Mouse (Mus musculus) heart, embryonic 13.5 days (tissue): ENCODE measurements at regions not wholly inside any gene's neighbourhood (a gene's known extent, or its start where the extent isn't known, plus 50 kb on each side); places are given as distances from the start of the nearest gene placed in this dataset.

ENCODE experiments used
- ATAC-seq: fragments of 200-750 bp; cut with Nextera tagmentation; 2 replicates; pipeline ENCODE4 v1.8.0; 2017; ENCODE audit warnings: moderate TSS enrichment; ENCODE audit not compliant: insufficient number of reproducible peaks, low FRiP score, low TSS enrichment; ENCODE audit errors: extremely low read depth
- H3K27ac ChIP-seq: fragments of 300-500 bp; sonication (generic); replicated peaks from 2 replicates; pipeline ENCODE4 v1.5.1; 2015; ENCODE audit warnings: moderate library complexity, mild to moderate bottlenecking, inconsistent platforms
- H3K27me3 ChIP-seq: fragments of 300-500 bp; sonication (generic); replicated peaks from 2 replicates; pipeline ENCODE4 v1.6.1; 2015; ENCODE audit warnings: mild to moderate bottlenecking, inconsistent platforms
- H3K36me3 ChIP-seq: fragments of 300-500 bp; sonication (generic); 2 replicates; pipeline ENCODE4 v1.6.1; 2015; ENCODE audit warnings: mild to moderate bottlenecking, inconsistent platforms
- H3K4me1 ChIP-seq: fragments of 300-500 bp; sonication (generic); 2 replicates; pipeline ENCODE4 v1.6.1; 2015; ENCODE audit warnings: inconsistent platforms
- H3K4me2 ChIP-seq: fragments of 300-500 bp; sonication (generic); 2 replicates; pipeline ENCODE4 v1.6.1; 2015; ENCODE audit warnings: inconsistent platforms, mild to moderate bottlenecking, moderate library complexity
- H3K4me3 ChIP-seq: fragments of 300-500 bp; sonication (generic); 2 replicates; pipeline ENCODE4 v1.5.1; 2015; ENCODE audit warnings: moderate library complexity, mild to moderate bottlenecking, inconsistent platforms
- H3K9ac ChIP-seq: fragments of 300-500 bp; sonication (generic); 2 replicates; pipeline ENCODE4 v1.6.1; 2015; ENCODE audit warnings: inconsistent platforms, mild to moderate bottlenecking, moderate library complexity
- H3K9me3 ChIP-seq: fragments of 300-500 bp; sonication (generic); 2 replicates; pipeline ENCODE4 v1.6.1; 2016; ENCODE audit warnings: inconsistent platforms
- WGBS: fragments of 180-500 bp; shearing (Covaris S2); methylation state at CpG from one replicate; pipeline ENCODE4 v1.1.7; 2015; ENCODE audit warnings: mixed read lengths; 5-methylcytosine and 5-hydroxymethylcytosine counted together

- no peak for ATAC-seq
- no peak overlapping the region for H3K27ac ChIP-seq
- 45% methylated on average over 4 of the region's 4 CpGs for WGBS
Measured at GRCm38 (mm10) chr17:9301101-9301501, 120.8 kb upstream of the Gm17728 start.

GRCm38 (mm10) chr17:9308507-9308906 lies 113.4 kb upstream of the Gm17728 start:
- Histone ChIP-seq H3K27ac (no peak overlapping the region), H3K4me3 (no peak overlapping the region), H3K4me2 (no peak overlapping the region), H3K9ac (no peak overlapping the region), H3K36me3 (no peaks in the 10 kb centered on the region), H3K4me1 (no peaks in the 10 kb centered on the region), H3K9me3 (no peaks in the 10 kb centered on the region), H3K27me3 (no peaks in the 10 kb centered on the region)
- no peak for ATAC-seq
- WGBS = 81% methylated on average over 2 of the region's 2 CpGs

More at GRCm38 (mm10) chr17:9301101-9301501, 120.8 kb upstream of the Gm17728 start:
- H3K9ac ChIP-seq = no peak overlapping the region
- no peaks in the 10 kb centered on the region for H3K4me1 ChIP-seq
- no peaks in the 10 kb centered on the region for H3K27me3 ChIP-seq
- no peaks in the 10 kb centered on the region for H3K36me3 ChIP-seq
- no peak overlapping the region for H3K4me2 ChIP-seq
- H3K9me3 ChIP-seq = no peaks in the 10 kb centered on the region
- H3K4me3 ChIP-seq = no peak overlapping the region

- no peak for ATAC-seq
- 68% methylated on average over 6 of the region's 6 CpGs for WGBS
- Histone ChIP-seq H3K4me1 (no peaks in the 10 kb centered on the region), H3K9ac (no peak overlapping the region), H3K27ac (no peak overlapping the region), H3K4me3 (no peak overlapping the region), H3K9me3 (no peaks in the 10 kb centered on the region), H3K36me3 (no peaks in the 10 kb centered on the region), H3K27me3 (no peaks in the 10 kb centered on the region), H3K4me2 (no peak overlapping the region)
Measured at GRCm38 (mm10) chr17:9322772-9323171, 99.1 kb upstream of the Gm17728 start.

GRCm38 (mm10) chr17:9328886-9329455 lies 92.9 kb upstream of the Gm17728 start:
- 75% methylated on average over 4 of the region's 4 CpGs for WGBS
- H3K4me2 ChIP-seq = no peak overlapping the region
- no peaks in the 10 kb centered on the region for H3K27me3 ChIP-seq
- H3K4me3 ChIP-seq = no peak overlapping the region
- no peak for ATAC-seq
- H3K9me3 ChIP-seq = no peaks in the 10 kb centered on the region
- no peak overlapping the region for H3K27ac ChIP-seq
- H3K4me1 ChIP-seq = no peaks in the 10 kb centered on the region
- H3K36me3 ChIP-seq = no peaks in the 10 kb centered on the region
- H3K9ac ChIP-seq = no peak overlapping the region

GRCm38 (mm10) chr17:9357572-9358159 lies 64.2 kb upstream of the Gm17728 start:
- no peak overlapping the region for H3K9ac ChIP-seq
- no peak overlapping the region for H3K27ac ChIP-seq
- no peaks in the 10 kb centered on the region for H3K4me1 ChIP-seq
- no peaks in the 10 kb centered on the region for H3K27me3 ChIP-seq
- no peak overlapping the region for H3K4me3 ChIP-seq
- 80% methylated on average over 5 of the region's 5 CpGs for WGBS
- H3K9me3 ChIP-seq = no peaks in the 10 kb centered on the region
- H3K4me2 ChIP-seq = no peak overlapping the region
- H3K36me3 ChIP-seq = no peaks in the 10 kb centered on the region
- ATAC-seq = no peak
